In genomic region chr7:45551512-45551883, GRCm38 (mm10) we compare ENCODE assay signal across 22 mouse cellular contexts. TPM values are rescaled to one million over a fixed set of nuclear protein-coding genes. Genes with fewer than 3 reads are reported as not detected.
A peak's percentile ranks its signal among the peaks of the same experiment; 100 is the strongest.
DNase-seq lines count a peak whose midpoint lies in the region; TF ChIP-seq lines count a peak whose summit lies in the region.
"Had no signal": no experiment of that assay in that cellular context is flagged by ENCODE, and none has a peak within 500 bp of the region (broad histone marks: within the 10 kb centered on the region; RNA-seq: fewer than 3 reads in every experiment).

No protein-coding gene starts in this region.

- peak overlapping the region; percentile 42; the same call in 1 of the 2 replicates for H3K27ac ChIP-seq in heart, embryonic 10.5 days
- H3K27ac ChIP-seq in ES-E14 (ENCODE audit: insufficient read depth, low read depth, low read length, poor library complexity, severe bottlenecking), result peak overlapping the region; percentile 90
- H3K27ac ChIP-seq: embryonic facial prominence, embryonic 10.5 days; embryonic facial prominence, embryonic 12.5 days; forebrain, embryonic 12.5 days had no signal

- H3K9me3 ChIP-seq in heart, embryonic 10.5 days, result no peaks in the 10 kb centered on the region
- no peaks in the 10 kb centered on the region for H3K9me3 ChIP-seq in ES-E14 (ENCODE audit: control insufficient read depth, insufficient read depth, low read depth, low read length)
- H3K9me3 ChIP-seq: embryonic facial prominence, embryonic 10.5 days; embryonic facial prominence, embryonic 12.5 days; forebrain, embryonic 12.5 days had no signal

- intact Hi-C loops in heart, postnatal 36 days (cut with DNase I), result no loop called here
- intact Hi-C loops in left cerebral cortex, postnatal 10 days (cut with DNase I), result no loop called here

- H3K4me1 ChIP-seq in heart, embryonic 10.5 days, result peaks cover 26% of the 10 kb centered on the region
- H3K4me1 ChIP-seq in ES-E14 (ENCODE audit: control insufficient read depth in 2 of 2, insufficient read depth in 2 of 2, low read length in 2 of 2, poor library complexity in 1 of 2), result peaks cover 14 to 38% of the 10 kb centered on the region in 2 experiments
- H3K4me1 ChIP-seq: forebrain, embryonic 12.5 days had no signal

- no peaks in the 10 kb centered on the region for H3K27me3 ChIP-seq in heart, embryonic 10.5 days (ENCODE audit: insufficient read depth, poor library complexity, severe bottlenecking)
- H3K27me3 ChIP-seq: CH12.LX; embryonic facial prominence, embryonic 12.5 days had no signal

- H3K9ac ChIP-seq in ES-E14 (ENCODE audit: insufficient read depth, low read depth, low read length, poor library complexity, severe bottlenecking), result no peak overlapping the region; the same call in 1 of the 2 replicates
- H3K9ac ChIP-seq: embryonic facial prominence, embryonic 12.5 days; forebrain, embryonic 12.5 days had no signal

- in situ Hi-C loops in ES-E14 (cut with MboI; ENCODE audit: low sequenced_read_pairs in 2 of 2, unreplicated experiment in 2 of 2), result no loop called here

- DNase-seq in heart, embryonic 10.5 days (ENCODE audit: low spot score), result no peak
- DNase-seq in heart, postnatal 36 days, result no peak
- DNase-seq in ES-E14 (ENCODE audit: low read depth, low spot score), result peak; percentile 92
- peak; percentile 74 for DNase-seq in WW6 (ENCODE audit: low read depth, low spot score)
- DNase-seq in gastrocnemius, postnatal 10 days, result no peak
- no peak for DNase-seq in frontal cortex, adult 2 months (ENCODE audit: extremely low spot score in 1 of 2, low spot score in 1 of 2)
- no peak for DNase-seq in left cerebral cortex, postnatal 10 days (ENCODE audit: extremely low spot score in 1 of 2, low spot score in 2 of 2)
- DNase-seq: adrenal gland, adult 8-10 months; adrenal gland, postnatal 14 days; adrenal gland, postnatal 36 days; B cell, adult 2 months; cerebellum, adult 11-12 months; cerebellum, adult 2 months; cerebellum, adult 9-10 months; cerebellum, postnatal 10 days; cerebellum, postnatal 25 days had no signal

- H3K4me3 ChIP-seq in heart, embryonic 10.5 days, result no peak overlapping the region
- no peak overlapping the region for H3K4me3 ChIP-seq in ES-E14 (ENCODE audit: insufficient read depth in 1 of 2, low read depth in 1 of 2, low read length in 2 of 2, poor library complexity in 1 of 2, severe bottlenecking in 1 of 2)
- H3K4me3 ChIP-seq: embryonic facial prominence, embryonic 10.5 days; embryonic facial prominence, embryonic 12.5 days; forebrain, embryonic 12.5 days had no signal

- WGBS in heart, embryonic 10.5 days, result 74% methylated on average over 8 of the region's 8 CpGs

- H3K36me3 ChIP-seq in heart, embryonic 10.5 days, result no peaks in the 10 kb centered on the region
- H3K36me3 ChIP-seq in ES-E14 (ENCODE audit: control insufficient read depth, insufficient read depth, low read length, poor library complexity, severe bottlenecking), result no peaks in the 10 kb centered on the region
- H3K36me3 ChIP-seq: embryonic facial prominence, embryonic 10.5 days; embryonic facial prominence, embryonic 12.5 days; forebrain, embryonic 12.5 days had no signal

TF ChIP-seq in ES-E14, 5 proteins besides CTCF, POLR2A, EP300 and RAD21:
- TF ChIP-seq ZNF384 (IDR thresholded peaks at IDR 0.05; ENCODE audit: low read depth, low read length) (peak; percentile 71; the same call in 1 of the 2 replicates), MAFK (IDR thresholded peaks at IDR 0.05; ENCODE audit: insufficient read depth, low read depth, low read length) (no peak), CHD2 (IDR thresholded peaks at IDR 0.05; ENCODE audit: low read depth, low read length) (peak; percentile 63; the same call in 1 of the 2 replicates)

RNA-seq across cellular contexts. Expression of gene Hsd17b14, which starts 3.2 kb away (rescaled TPM):
- 0.42 and 1.2 TPM in 2 replicates for polyA plus RNA-seq in heart, embryonic 10.5 days (2016; fragmentation: Nextera tagmentation; extraction: Ambion mirVana)
- under 1 TPM; 0.41 to 0.67 TPM for total RNA-seq in heart, postnatal 36 days (2021)
- 32.5 and 33.0 TPM in 2 replicates for total RNA-seq in ES-E14 (2012; rRNA removed)
- total RNA-seq in gastrocnemius, postnatal 10 days (2021), result under 1 TPM in 1 of 2 experiments, not detected in 1; 0.19 TPM
- 0.34 and 0.53 TPM in 2 replicates for polyA plus RNA-seq in frontal cortex, adult 2 months (2012; rRNA removed)
- total RNA-seq in left cerebral cortex, postnatal 10 days (2021), result under 1 TPM in 1 of 2 experiments, not detected in 1; 0.93 TPM
- total RNA-seq: CH12.LX had no signal
- polyA plus RNA-seq: activated CD4-positive, CD25-positive, alpha-beta regulatory T cell, adult 4 months; forebrain, embryonic 16.5 days had no signal

RNA-seq across cellular contexts. Expression of gene Bcat2, which starts 18.5 kb away (rescaled TPM):
- 76.7 and 80.8 TPM in 2 replicates for polyA plus RNA-seq in heart, embryonic 10.5 days (2016; fragmentation: Nextera tagmentation; extraction: Ambion mirVana)
- total RNA-seq in heart, postnatal 36 days (2021), result 100 to 1,000 TPM; 232 to 235 TPM
- total RNA-seq in ES-E14 (2012; rRNA removed), result 60.3 and 87.7 TPM in 2 replicates
- total RNA-seq in gastrocnemius, postnatal 10 days (2021), result 10 to 100 TPM; 24.0 to 25.2 TPM
- polyA plus RNA-seq in frontal cortex, adult 2 months (2012; rRNA removed), result 22.6 and 23.2 TPM in 2 replicates
- total RNA-seq in left cerebral cortex, postnatal 10 days (2021), result 10 to 100 TPM; 20.9 to 21.8 TPM

RNA-seq across cellular contexts. Expression of gene Plekha4, which starts 25.4 kb away (rescaled TPM):
- 0.59 and 0.64 TPM in 2 replicates for polyA plus RNA-seq in heart, embryonic 10.5 days (2016; fragmentation: Nextera tagmentation; extraction: Ambion mirVana)
- 1 to 10 TPM; 2.7 to 3.2 TPM for total RNA-seq in heart, postnatal 36 days (2021)
- 17.8 and 20.2 TPM in 2 replicates for total RNA-seq in ES-E14 (2012; rRNA removed)
- 10 to 100 TPM; 14.8 to 16.3 TPM for total RNA-seq in gastrocnemius, postnatal 10 days (2021)
- polyA plus RNA-seq in frontal cortex, adult 2 months (2012; rRNA removed), result 5.4 and 8.5 TPM in 2 replicates
- 1 to 10 TPM; 1.3 to 2.7 TPM for total RNA-seq in left cerebral cortex, postnatal 10 days (2021)

RNA-seq across cellular contexts. Expression of gene Ppp1r15a, which starts 25.4 kb away (rescaled TPM):
- polyA plus RNA-seq in heart, embryonic 10.5 days (2016; fragmentation: Nextera tagmentation; extraction: Ambion mirVana), result 28.2 and 31.2 TPM in 2 replicates
- 10 to 100 TPM; 32.0 to 32.9 TPM for total RNA-seq in heart, postnatal 36 days (2021)
- 31.4 and 37.9 TPM in 2 replicates for total RNA-seq in ES-E14 (2012; rRNA removed)
- 10 to 100 TPM; 16.3 to 16.9 TPM for total RNA-seq in gastrocnemius, postnatal 10 days (2021)
- polyA plus RNA-seq in frontal cortex, adult 2 months (2012; rRNA removed), result 19.9 and 20.3 TPM in 2 replicates
- total RNA-seq in left cerebral cortex, postnatal 10 days (2021), result 10 to 100 TPM; 25.5 to 28.5 TPM

RNA-seq across cellular contexts. Expression of gene Nucb1, which starts 41.3 kb away (rescaled TPM):
- polyA plus RNA-seq in heart, embryonic 10.5 days (2016; fragmentation: Nextera tagmentation; extraction: Ambion mirVana), result 163 and 198 TPM in 2 replicates
- total RNA-seq in heart, postnatal 36 days (2021), result 100 to 1,000 TPM; 140 to 148 TPM
- 131 and 178 TPM in 2 replicates for total RNA-seq in ES-E14 (2012; rRNA removed)
- total RNA-seq in gastrocnemius, postnatal 10 days (2021), result 100 to 1,000 TPM; 121 to 137 TPM
- 88.5 and 103 TPM in 2 replicates for polyA plus RNA-seq in frontal cortex, adult 2 months (2012; rRNA removed)
- 100 to 1,000 TPM; 114 to 127 TPM for total RNA-seq in left cerebral cortex, postnatal 10 days (2021)

Comparison
In these comparisons a context has a peak if more than half of its experiments do, and no peak if none do; other contexts are left out.
1. DNase-seq: peak in ES-E14 (single experiment) and WW6 (single experiment); none in heart, embryonic 10.5 days (single experiment), heart, postnatal 36 days (0 of 2), gastrocnemius, postnatal 10 days (single experiment), frontal cortex, adult 2 months (0 of 2) and left cerebral cortex, postnatal 10 days (0 of 2).
2. RNA of gene Hsd17b14, which starts 3.2 kb away (total RNA-seq): 32.5 to 33.0 TPM in ES-E14; 0.93 TPM in left cerebral cortex, postnatal 10 days, 0.41 to 0.67 TPM in heart, postnatal 36 days and 0.19 TPM in gastrocnemius, postnatal 10 days; every median in the first group is over 10 times any median in the second.